Mouse (Mus musculus) spleen, adult 2 months (tissue): ENCODE results near the gene Clstn2.

ENCODE experiments used
- CTCF ChIP-seq: fragments of 200-500 bp; IDR thresholded peaks from 2 replicates; pipeline ENCODE4 v1.5.1; 2011; ENCODE audit warnings: mild to moderate bottlenecking, inconsistent platforms; ENCODE audit not compliant: insufficient read depth, insufficient read length, insufficient replicate concordance; ENCODE audit errors: extremely low read depth
- POLR2A ChIP-seq: fragments of 200-500 bp; IDR thresholded peaks from 2 replicates; pipeline ENCODE4 v1.6.1; 2011; ENCODE audit warnings: low read depth, low read length, inconsistent platforms

DNA sequence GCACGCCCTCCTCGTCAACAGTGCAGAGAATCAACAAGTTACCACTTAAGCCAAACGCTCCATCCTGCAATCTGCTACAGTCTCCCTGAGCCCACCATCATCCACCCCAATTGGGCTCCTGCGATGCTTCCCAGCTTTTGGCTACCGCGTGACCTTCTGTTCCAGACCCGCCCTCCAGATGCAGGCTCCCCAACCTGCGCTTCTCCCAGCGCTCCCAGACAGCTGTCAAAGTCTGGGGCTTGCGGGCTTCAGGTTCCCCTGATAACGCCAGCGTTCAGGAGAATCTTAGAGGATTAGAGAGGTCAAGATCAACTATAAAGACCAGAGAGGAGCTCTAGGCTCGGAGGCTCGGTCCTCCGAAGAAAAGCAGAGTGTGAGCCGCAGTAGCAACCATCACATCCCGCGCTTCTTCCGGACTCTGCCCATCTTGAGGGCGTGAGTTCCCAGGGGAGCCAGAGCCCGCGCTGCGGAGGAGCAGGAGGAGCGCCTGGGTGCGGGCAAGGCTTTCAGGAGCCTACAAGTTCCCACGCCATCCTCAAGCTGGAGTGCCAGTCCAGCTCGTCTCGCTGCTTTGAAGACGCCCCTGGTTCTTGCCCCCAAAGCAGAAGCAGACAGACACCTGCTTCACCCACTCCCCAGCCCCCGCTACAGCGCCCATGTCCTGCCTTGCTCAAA lies 946 bp downstream of the Clstn2 start:
- TF ChIP-seq CTCF (no peak), POLR2A (no peak)
